Mouse (Mus musculus) stomach, postnatal 0 days (tissue): ENCODE measurements around the gene Rps5. TPM values are rescaled to one million over a fixed set of nuclear protein-coding genes. Genes with fewer than 3 reads are reported as not detected.
A peak's percentile ranks its signal among the peaks of the same experiment; 100 is the strongest.

ENCODE experiments used
- ATAC-seq: fragments of 200-750 bp; cut with Nextera tagmentation; 2 replicates; pipeline ENCODE4 v1.8.0; 2017; ENCODE audit not compliant: low FRiP score, low TSS enrichment
- DNase-seq: peaks from one replicate; pipeline ENCODE4 v3.0.0-alpha.2; 2016; ENCODE audit warnings: low spot score
- H3K27ac ChIP-seq: fragments of 300-500 bp; sonication (generic); replicated peaks from 2 replicates; pipeline ENCODE4 v1.5.1; 2014; ENCODE audit warnings: mild to moderate bottlenecking, control low read depth
- H3K27me3 ChIP-seq: fragments of 300-500 bp; sonication (generic); 2 replicates; pipeline ENCODE4 v1.6.1; 2014; ENCODE audit warnings: low read length; ENCODE audit not compliant: control insufficient read depth, insufficient read depth
- H3K36me3 ChIP-seq: fragments of 300-500 bp; sonication (generic); 2 replicates; pipeline ENCODE4 v1.6.1; 2014; ENCODE audit warnings: low read length, mixed read lengths; ENCODE audit not compliant: control insufficient read depth, insufficient read depth
- H3K4me1 ChIP-seq: fragments of 300-500 bp; sonication (generic); replicated peaks from 2 replicates; pipeline ENCODE4 v1.6.1; 2014; ENCODE audit warnings: antibody characterized with exemption; ENCODE audit not compliant: control insufficient read depth, insufficient read depth
- H3K4me2 ChIP-seq: fragments of 300-500 bp; sonication (generic); replicated peaks from 2 replicates; pipeline ENCODE4 v1.6.1; 2014; ENCODE audit warnings: low read depth, mild to moderate bottlenecking, control low read depth, moderate library complexity
- H3K4me3 ChIP-seq: fragments of 300-500 bp; sonication (generic); 2 replicates; pipeline ENCODE4 v1.5.1; 2014; ENCODE audit warnings: low read depth, low read length, control low read depth
- H3K9ac ChIP-seq: fragments of 300-500 bp; sonication (generic); 2 replicates; pipeline ENCODE4 v1.6.1; 2014; ENCODE audit warnings: mild to moderate bottlenecking, low read length, control low read depth, mixed read lengths
- H3K9me3 ChIP-seq: fragments of 300-500 bp; sonication (generic); 2 replicates; pipeline ENCODE4 v1.6.1; 2016; ENCODE audit warnings: low read length; ENCODE audit not compliant: control insufficient read depth
- CTCF ChIP-seq: IDR thresholded peaks from 2 replicates; pipeline ENCODE4 v1.5.1; 2016; ENCODE audit warnings: antibody characterized with exemption, low read depth, mild to moderate bottlenecking, moderate library complexity
- EP300 ChIP-seq: optimal IDR thresholded peaks from 2 replicates; pipeline ENCODE3; 2016; ENCODE audit warnings: antibody characterized with exemption
- WGBS: fragments of 180-500 bp; shearing (Covaris S2); extraction: QIAGEN DNeasy Blood & Tissue Kit; methylation state at CpG from one replicate; pipeline ENCODE4 v1.1.7; 2014; 5-methylcytosine and 5-hydroxymethylcytosine counted together
- polyA plus RNA-seq: library from polyadenylated mRNA; unstranded; fragments of >200 nt; fragmentation: Nextera tagmentation; extraction: Ambion mirVana; gene quantifications from 2 replicates; pipeline ENCODE4 v1.2.1, GENCODE M21; 2015

Rps5 gene
- polyA plus RNA-seq, 1 experiment from 2014 or later = 821 TPM

- peak within 1 kb of the TSS; percentile 86 for H3K27ac ChIP-seq
- H3K9me3 ChIP-seq = no peaks in the 10 kb centered on the region
- peak within 1 kb of the TSS; percentile 91 for H3K4me3 ChIP-seq
- no peaks in the 10 kb centered on the region for H3K4me1 ChIP-seq
- no peak for TF ChIP-seq CTCF
- TF ChIP-seq EP300 = no peak
- peak within 1 kb of the TSS; percentile 84 for H3K9ac ChIP-seq
- H3K36me3 ChIP-seq = peaks cover 15% of the 10 kb centered on the region
- H3K27me3 ChIP-seq = no peaks in the 10 kb centered on the region
- peak; percentile 89 for DNase-seq
- ATAC-seq = peak; percentile 90
- peak within 1 kb of the TSS; percentile 95 for H3K4me2 ChIP-seq
- WGBS = under 1% methylated on average over 23 of the region's 23 CpGs
Measured at GRCm38 (mm10) chr7:12965678-12966091, 43.6 kb downstream of the Rps5 start, which contains the start of gene Zfp324. Gene Zfp324, plus strand, starts transcription at chr7:12965838.

GRCm38 (mm10) chr7:12966104-12966845, 44.2 kb downstream of the Rps5 start:
- Histone ChIP-seq H3K36me3 (peaks cover 21% of the 10 kb centered on the region), H3K9me3 (no peaks in the 10 kb centered on the region), H3K4me3 (peak overlapping the region; percentile 91), H3K4me2 (peak overlapping the region; percentile 95), H3K27me3 (no peaks in the 10 kb centered on the region), H3K9ac (peak overlapping the region; percentile 84), H3K4me1 (no peaks in the 10 kb centered on the region), H3K27ac (peak overlapping the region; percentile 86)
- ATAC-seq (peak; percentile 57), DNase-seq (peak; percentile 76)
- no peak for TF ChIP-seq CTCF
- no peak for TF ChIP-seq EP300
- WGBS = under 1% methylated on average over 26 of the region's 29 CpGs

- 94% methylated on average over 25 of the region's 25 CpGs for WGBS
- DNase-seq = no peak
- TF ChIP-seq EP300 = no peak
- TF ChIP-seq CTCF = no peak
- Histone ChIP-seq H3K27me3 (no peaks in the 10 kb centered on the region), H3K27ac (no peak overlapping the region), H3K4me3 (no peak overlapping the region), H3K36me3 (peaks cover 27% of the 10 kb centered on the region), H3K4me1 (no peaks in the 10 kb centered on the region), H3K9ac (no peak overlapping the region), H3K9me3 (no peaks in the 10 kb centered on the region), H3K4me2 (no peak overlapping the region)
- no peak for ATAC-seq
Measured at GRCm38 (mm10) chr7:12970906-12971305, 48.8 kb downstream of the Rps5 start.

Other genes starting within 250 kb of the Rps5 start
- gene Vmn2r55, start 237.3 kb upstream of the Rps5 start, polyA plus RNA-seq = not detected in 2 replicates
- gene Vmn2r56, start 187.3 kb upstream of the Rps5 start, polyA plus RNA-seq = 0.02 TPM in 1 of 2 replicates, not detected in the other
- gene Zscan18, start 118.7 kb upstream of the Rps5 start, polyA plus RNA-seq = 1.3 and 1.7 TPM in 2 replicates
- gene Zfp329, start 103.4 kb upstream of the Rps5 start, polyA plus RNA-seq = 5.9 and 6.4 TPM in 2 replicates
- 15.9 and 16.9 TPM in 2 replicates for gene Zfp110, start 87.5 kb upstream of the Rps5 start, polyA plus RNA-seq
- 1.5 and 1.6 TPM in 2 replicates for gene Zfp128, start 41.1 kb upstream of the Rps5 start, polyA plus RNA-seq
- gene Zscan22, start 24.5 kb upstream of the Rps5 start, polyA plus RNA-seq = 5.1 and 5.8 TPM in 2 replicates
- 30.7 and 33.6 TPM in 2 replicates for gene Rnf225, start 5.1 kb downstream of the Rps5 start, polyA plus RNA-seq
- gene Zfp324, start 43.5 kb downstream of the Rps5 start, polyA plus RNA-seq = 4.4 and 4.6 TPM in 2 replicates
- 2.1 and 2.5 TPM in 2 replicates for gene Zfp446, start 55.6 kb downstream of the Rps5 start, polyA plus RNA-seq
- 0.13 and 0.25 TPM in 2 replicates for gene Slc27a5, start 75.9 kb downstream of the Rps5 start, polyA plus RNA-seq
- gene Trim28, start 76.8 kb downstream of the Rps5 start, polyA plus RNA-seq = 93.7 and 105 TPM in 2 replicates
- gene Zbtb45, start 87.7 kb downstream of the Rps5 start, polyA plus RNA-seq = 8.5 and 9.5 TPM in 2 replicates
- gene Chmp2a, start 112.5 kb downstream of the Rps5 start, polyA plus RNA-seq = 271 and 287 TPM in 2 replicates
- 90.9 and 93.4 TPM in 2 replicates for gene Ube2m, start 116.0 kb downstream of the Rps5 start, polyA plus RNA-seq
- 0.93 and 1.3 TPM in 2 replicates for gene Mzf1, start 132.5 kb downstream of the Rps5 start, polyA plus RNA-seq
- 0.01 TPM in 1 of 2 replicates, not detected in the other for gene Vmn1r85, start 172.9 kb downstream of the Rps5 start, polyA plus RNA-seq
- not detected in 2 replicates for gene Vmn1r86, start 197.6 kb downstream of the Rps5 start, polyA plus RNA-seq
- gene Vmn1r87, start 217.9 kb downstream of the Rps5 start, polyA plus RNA-seq = 0.04 TPM in 1 of 2 replicates, not detected in the other
- gene Vmn1r88, start 237.3 kb downstream of the Rps5 start, polyA plus RNA-seq = 0.02 TPM in 1 of 2 replicates, not detected in the other